Mouse (Mus musculus) testis, adult 2 months (tissue): ENCODE measurements around the gene Rpf1. TPM values are rescaled to one million over a fixed set of nuclear protein-coding genes. Genes with fewer than 3 reads are reported as not detected.

Experiments
- H3K27ac ChIP-seq: fragments of 200-500 bp; 2 replicates; pipeline ENCODE4 v1.5.1; 2012; ENCODE audit warnings: low read depth, low read length; ENCODE audit not compliant: control insufficient read depth, insufficient read depth
- H3K27me3 ChIP-seq: fragments of 200-500 bp; 2 replicates; pipeline ENCODE4 v1.6.1; 2012; ENCODE audit warnings: mild to moderate bottlenecking, low read length, moderate library complexity; ENCODE audit not compliant: control insufficient read depth, insufficient read depth
- H3K36me3 ChIP-seq: fragments of 200-500 bp; 2 replicates; pipeline ENCODE4 v1.6.1; 2012; ENCODE audit warnings: mild to moderate bottlenecking, low read length; ENCODE audit not compliant: control insufficient read depth, insufficient read depth
- H3K4me1 ChIP-seq: fragments of 200-500 bp; 2 replicates; pipeline ENCODE4 v1.6.1; 2012; ENCODE audit warnings: low read length; ENCODE audit not compliant: control insufficient read depth, insufficient read depth
- H3K4me3 ChIP-seq: fragments of 200-500 bp; 2 replicates; pipeline ENCODE4 v1.5.1; 2012; ENCODE audit warnings: low read depth, mild to moderate bottlenecking, low read length, moderate library complexity, mixed read lengths; ENCODE audit not compliant: control insufficient read depth
- CTCF ChIP-seq: fragments of 200-500 bp; IDR thresholded peaks from 2 replicates; pipeline ENCODE4 v1.5.1; 2012; ENCODE audit warnings: low read depth, mild to moderate bottlenecking, inconsistent platforms, low read length, moderate library complexity; ENCODE audit not compliant: control insufficient read depth, insufficient read depth, insufficient replicate concordance
- POLR2A ChIP-seq: fragments of 200-500 bp; IDR thresholded peaks from 2 replicates; pipeline ENCODE4 v1.6.1; 2012; ENCODE audit warnings: low read depth, mild to moderate bottlenecking, inconsistent platforms, low read length, moderate library complexity; ENCODE audit not compliant: control insufficient read depth
- polyA plus RNA-seq: library from polyadenylated mRNA; depleted of rRNA; stranded (reverse); fragments of >200 nt; gene quantifications from 2 replicates; pipeline ENCODE4 v1.2.3, GENCODE M21; 2012; rRNA removed

The Rpf1 gene
- 11.8 and 13.9 TPM in 2 replicates for polyA plus RNA-seq

DNA sequence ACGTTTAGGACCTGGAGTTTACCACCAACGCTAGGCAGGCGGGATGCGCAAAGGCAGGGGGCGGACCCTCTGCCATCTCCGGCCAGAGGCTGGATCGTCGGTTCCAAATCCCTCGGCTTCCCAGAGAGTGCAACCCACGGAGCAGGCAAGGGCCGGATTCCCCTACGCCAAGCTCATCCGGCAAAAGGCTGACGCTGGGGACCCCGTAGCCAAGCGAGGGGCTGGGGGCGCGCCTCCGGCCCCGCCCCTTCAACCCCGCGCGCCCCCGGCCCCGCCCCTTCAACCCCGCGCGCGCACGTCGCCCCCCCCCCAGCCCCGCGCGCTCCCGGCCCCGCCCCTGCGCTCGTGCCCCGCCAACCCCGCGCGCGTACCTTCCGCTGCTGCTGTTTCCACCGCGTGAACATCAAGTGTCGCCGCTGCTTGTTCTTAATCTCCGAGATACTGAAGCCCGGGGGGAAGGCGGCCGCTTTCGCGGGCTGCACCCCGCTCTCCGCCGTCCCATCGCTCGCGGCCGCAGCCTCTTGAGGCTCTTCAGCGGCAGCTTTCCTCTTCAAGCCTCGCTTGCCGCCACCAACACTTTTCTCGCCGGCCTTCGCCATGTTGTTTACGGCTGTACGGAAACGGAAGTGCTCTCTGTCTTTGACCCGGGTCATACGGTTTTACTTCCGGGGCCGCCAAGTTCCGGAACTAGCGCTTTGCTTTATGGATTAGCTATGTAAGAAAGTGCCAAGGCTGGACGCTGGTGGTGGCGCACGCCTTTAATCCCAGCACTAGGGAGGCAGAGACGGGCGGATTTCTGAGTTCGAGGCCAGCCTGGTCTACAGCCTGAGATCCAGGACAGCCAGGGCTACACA, at the start of gene Rpf1:
Gene Rpf1 (minus strand): TSS at position 632 of the 854 bp plus-strand sequence.
- peaks cover 4% of the 10 kb centered on the region for H3K4me1 ChIP-seq
- no peaks in the 10 kb centered on the region for H3K27me3 ChIP-seq
- peak within 1 kb of the TSS; percentile 99 for H3K27ac ChIP-seq
- peak within 1 kb of the TSS; percentile 100 for H3K4me3 ChIP-seq
- TF ChIP-seq POLR2A (peak; percentile 64), CTCF (no peak)
- H3K36me3 ChIP-seq, result peaks cover 3% of the 10 kb centered on the region; the same call in 1 of the 2 replicates

- no peak overlapping the region for H3K27ac ChIP-seq
- H3K36me3 ChIP-seq, result no peaks in the 10 kb centered on the region
- no peak overlapping the region for H3K4me3 ChIP-seq
- H3K27me3 ChIP-seq, result no peaks in the 10 kb centered on the region
- no peaks in the 10 kb centered on the region for H3K4me1 ChIP-seq
- no peak for TF ChIP-seq POLR2A
- no peak for TF ChIP-seq CTCF
Observed at GRCm38 (mm10) chr3:146570939-146571338, 49.7 kb upstream of the Rpf1 start.

DNA sequence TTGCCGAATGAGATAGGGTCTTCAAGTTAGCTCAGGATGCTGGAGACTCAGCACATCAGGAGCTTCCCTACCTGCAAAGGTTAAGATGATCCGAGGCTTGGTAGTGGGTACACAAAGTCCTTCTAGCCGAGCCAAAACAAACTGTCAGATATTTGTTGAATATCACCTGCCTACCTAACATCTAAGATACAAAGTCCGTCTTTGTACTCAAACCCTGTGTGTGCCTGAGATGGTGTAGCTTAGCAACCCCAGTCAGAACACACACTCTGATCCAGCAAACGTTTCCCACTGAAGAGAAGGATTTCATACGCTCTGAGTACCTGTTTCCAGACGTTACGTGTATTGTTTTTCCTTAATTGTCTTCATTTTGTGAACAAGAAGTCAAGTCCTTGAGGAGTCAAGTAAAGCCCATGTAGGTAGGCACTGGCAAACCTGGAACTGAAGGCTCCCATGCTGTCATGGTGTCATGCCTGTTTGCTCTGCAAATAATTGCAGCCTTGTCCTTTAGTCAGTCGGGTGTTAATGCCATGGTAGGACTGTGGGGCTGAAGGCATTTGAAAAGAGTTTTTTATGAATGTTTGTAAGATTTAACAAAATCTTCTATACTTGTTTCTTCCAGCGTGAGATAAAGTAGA, 49.0 kb upstream of the Rpf1 start, which contains the start of gene Uox:
Gene Uox (plus strand): TSS at position 279 of the 635 bp plus-strand sequence.
- no peak within 1 kb of the TSS for H3K27ac ChIP-seq
- H3K27me3 ChIP-seq, result no peaks in the 10 kb centered on the region
- TF ChIP-seq CTCF, result no peak
- TF ChIP-seq POLR2A, result no peak
- H3K4me3 ChIP-seq, result no peak within 1 kb of the TSS
- H3K4me1 ChIP-seq, result no peaks in the 10 kb centered on the region
- no peaks in the 10 kb centered on the region for H3K36me3 ChIP-seq

DNA sequence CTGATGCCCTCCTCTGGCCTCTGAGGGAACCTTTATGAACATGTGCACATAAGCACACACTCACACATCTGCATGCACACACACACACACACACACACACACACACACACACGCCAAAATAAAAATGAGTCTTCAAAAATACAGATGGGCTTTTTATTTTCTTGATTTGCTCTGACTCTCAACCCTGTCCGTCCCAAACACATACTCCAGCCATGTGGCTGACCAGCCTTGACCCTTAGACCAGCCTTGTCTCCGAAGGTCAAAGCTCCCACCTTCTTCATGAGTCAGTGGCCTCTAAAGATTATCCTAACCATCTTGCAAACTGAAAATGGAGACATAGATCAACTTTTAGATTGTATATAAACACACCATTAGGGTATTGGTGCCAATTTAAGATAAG, 48.4 kb upstream of the Rpf1 start:
- Histone ChIP-seq H3K4me1 (no peaks in the 10 kb centered on the region), H3K27me3 (no peaks in the 10 kb centered on the region), H3K27ac (no peak overlapping the region), H3K36me3 (no peaks in the 10 kb centered on the region), H3K4me3 (no peak overlapping the region)
- TF ChIP-seq CTCF (no peak), POLR2A (no peak)

- no peaks in the 10 kb centered on the region for H3K36me3 ChIP-seq
- no peaks in the 10 kb centered on the region for H3K4me1 ChIP-seq
- no peaks in the 10 kb centered on the region for H3K27me3 ChIP-seq
- TF ChIP-seq POLR2A, result no peak
- no peak for TF ChIP-seq CTCF
- H3K4me3 ChIP-seq, result no peak overlapping the region
- no peak overlapping the region for H3K27ac ChIP-seq
Observed at GRCm38 (mm10) chr3:146567884-146568530, 46.8 kb upstream of the Rpf1 start.

DNA sequence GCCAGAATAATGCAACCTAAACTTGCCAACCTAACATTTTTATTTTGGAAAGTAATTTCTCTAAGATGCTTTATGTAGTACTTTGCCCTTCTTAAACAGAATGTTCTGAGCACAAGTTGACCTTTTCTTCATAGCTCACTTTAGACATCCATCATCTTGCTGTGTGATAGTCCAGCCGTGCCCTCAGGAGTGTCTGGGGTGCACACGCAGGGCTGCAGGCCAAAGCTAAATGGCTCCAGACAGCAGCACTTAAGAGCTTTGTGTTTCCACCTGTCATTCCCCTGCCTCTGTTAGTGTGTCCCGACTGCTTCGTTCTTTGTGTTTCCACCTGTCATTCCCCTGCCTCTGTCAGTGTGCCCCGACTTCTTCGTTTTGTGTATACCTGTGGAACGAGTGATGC, 46.1 kb upstream of the Rpf1 start:
- Histone ChIP-seq H3K36me3 (no peaks in the 10 kb centered on the region), H3K4me1 (no peaks in the 10 kb centered on the region), H3K27me3 (no peaks in the 10 kb centered on the region), H3K4me3 (no peak overlapping the region), H3K27ac (no peak overlapping the region)
- TF ChIP-seq POLR2A, result no peak
- no peak for TF ChIP-seq CTCF

DNA sequence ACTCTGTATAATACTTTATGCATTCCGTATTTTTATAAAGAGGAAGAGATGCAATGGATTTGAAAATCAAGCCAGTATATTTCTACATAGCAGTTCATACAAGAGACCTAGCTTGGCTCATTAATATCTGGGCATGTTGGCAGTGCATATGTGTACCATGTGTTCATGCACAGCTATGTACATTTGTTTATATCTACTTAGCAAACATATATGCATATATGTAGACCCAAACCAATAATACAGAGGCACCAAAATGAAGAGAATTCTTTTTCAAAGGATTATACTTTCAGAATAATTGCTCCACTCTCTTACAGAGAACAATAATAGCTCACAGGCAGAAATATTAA, 43.8 kb upstream of the Rpf1 start:
- no peak overlapping the region for H3K4me3 ChIP-seq
- no peaks in the 10 kb centered on the region for H3K36me3 ChIP-seq
- no peaks in the 10 kb centered on the region for H3K4me1 ChIP-seq
- TF ChIP-seq CTCF, result no peak
- no peak for TF ChIP-seq POLR2A
- H3K27me3 ChIP-seq, result no peaks in the 10 kb centered on the region
- no peak overlapping the region for H3K27ac ChIP-seq
